Mouse (Mus musculus) neural tube, embryonic 13.5 days (tissue): ENCODE results near the gene Ccdc180. TPM values are rescaled to one million over a fixed set of nuclear protein-coding genes. Genes with fewer than 3 reads are reported as not detected.
A peak's percentile ranks its signal among the peaks of the same experiment; 100 is the strongest.

Experiments used
- ATAC-seq: fragments of 200-750 bp; cut with Nextera tagmentation; 2 replicates; pipeline ENCODE4 v1.8.0; 2017; ENCODE audit warnings: low read depth, mild to moderate bottlenecking, moderate TSS enrichment, moderate library complexity
- H3K27ac ChIP-seq: fragments of 300-500 bp; sonication (generic); replicated peaks from 2 replicates; pipeline ENCODE4 v1.5.1; 2015; ENCODE audit warnings: moderate library complexity, mild to moderate bottlenecking, inconsistent platforms
- H3K27me3 ChIP-seq: fragments of 300-500 bp; sonication (generic); 2 replicates; pipeline ENCODE4 v1.6.1; 2015; ENCODE audit warnings: mild to moderate bottlenecking, inconsistent platforms
- H3K36me3 ChIP-seq: fragments of 300-500 bp; sonication (generic); 2 replicates; pipeline ENCODE4 v1.6.1; 2015; ENCODE audit warnings: mild to moderate bottlenecking, inconsistent platforms
- H3K4me1 ChIP-seq: fragments of 300-500 bp; sonication (generic); replicated peaks from 2 replicates; pipeline ENCODE4 v1.6.1; 2015; ENCODE audit warnings: inconsistent platforms
- H3K4me2 ChIP-seq: fragments of 300-500 bp; sonication (generic); 2 replicates; pipeline ENCODE4 v1.6.1; 2015; ENCODE audit warnings: inconsistent platforms, mild to moderate bottlenecking, moderate library complexity
- H3K4me3 ChIP-seq: fragments of 300-500 bp; sonication (generic); 2 replicates; pipeline ENCODE4 v1.5.1; 2015; ENCODE audit warnings: mild to moderate bottlenecking, inconsistent platforms
- H3K9ac ChIP-seq: fragments of 300-500 bp; sonication (generic); 2 replicates; pipeline ENCODE4 v1.6.1; 2015; ENCODE audit warnings: moderate library complexity, mild to moderate bottlenecking, inconsistent platforms
- H3K9me3 ChIP-seq: fragments of 300-500 bp; sonication (generic); 2 replicates; pipeline ENCODE4 v1.6.1; 2016; ENCODE audit warnings: inconsistent platforms
- WGBS: fragments of 180-500 bp; shearing (Covaris S2); methylation state at CpG from one replicate; pipeline ENCODE4 v1.1.7; 2015; 5-methylcytosine and 5-hydroxymethylcytosine counted together
- polyA plus RNA-seq: library from polyadenylated mRNA; unstranded; fragments of >200 nt; fragmentation: Nextera tagmentation; extraction: Ambion mirVana; gene quantifications from 2 replicates; pipeline ENCODE4 v1.2.1, GENCODE M21; 2015

The Ccdc180 gene
- polyA plus RNA-seq, 1 experiment from 2014 or later: 0.07 TPM

GRCm38 (mm10) chr4:45869021-45869815 is 20.9 kb upstream of the Ccdc180 start:
- no peak overlapping the region for H3K4me3 ChIP-seq
- 0 out of 2 replicates have a peak, but pooled peaks cover 9% of the 10 kb centered on the region for H3K36me3 ChIP-seq
- H3K4me1 ChIP-seq: 0 out of 2 replicates have a peak, but pooled peaks cover 7% of the 10 kb centered on the region
- 38% methylated on average over 24 of the region's 24 CpGs for WGBS
- H3K9ac ChIP-seq: no peak overlapping the region
- H3K9me3 ChIP-seq: no peaks in the 10 kb centered on the region
- H3K4me2 ChIP-seq: peak overlapping the region; percentile 27; the same call in 1 of the 2 replicates
- no peak overlapping the region for H3K27ac ChIP-seq
- ATAC-seq: no peak
- peaks cover 4% of the 10 kb centered on the region; the same call in 1 of the 2 replicates for H3K27me3 ChIP-seq

GRCm38 (mm10) chr4:45872147-45872546 is 18.0 kb upstream of the Ccdc180 start:
- Histone ChIP-seq H3K4me3 (no peak overlapping the region), H3K27ac (no peak overlapping the region), H3K36me3 (peaks cover 18% of the 10 kb centered on the region; the same call in 1 of the 2 replicates), H3K9me3 (no peaks in the 10 kb centered on the region), H3K27me3 (peaks cover 4% of the 10 kb centered on the region; the same call in 1 of the 2 replicates), H3K4me2 (no peak overlapping the region), H3K4me1 (0 out of 2 replicates have a peak, but pooled peaks cover 7% of the 10 kb centered on the region), H3K9ac (no peak overlapping the region)
- no peak for ATAC-seq
- WGBS: 94% methylated on average over 2 of the region's 2 CpGs

GRCm38 (mm10) chr4:45878929-45879328 is 11.2 kb upstream of the Ccdc180 start:
- no peak for ATAC-seq
- H3K4me1 ChIP-seq: no peaks in the 10 kb centered on the region
- no peaks in the 10 kb centered on the region for H3K9me3 ChIP-seq
- H3K4me3 ChIP-seq: no peak overlapping the region
- no peak overlapping the region for H3K9ac ChIP-seq
- H3K4me2 ChIP-seq: no peak overlapping the region
- WGBS: 38% methylated on average over 5 of the region's 5 CpGs
- peaks cover 12% of the 10 kb centered on the region; the same call in 1 of the 2 replicates for H3K36me3 ChIP-seq
- H3K27ac ChIP-seq: no peak overlapping the region
- no peaks in the 10 kb centered on the region for H3K27me3 ChIP-seq

GRCm38 (mm10) chr4:45882521-45882920 is 7.6 kb upstream of the Ccdc180 start:
- no peak overlapping the region for H3K4me2 ChIP-seq
- WGBS: 89% methylated on average over 9 of the region's 9 CpGs
- no peaks in the 10 kb centered on the region for H3K9me3 ChIP-seq

GRCm38 (mm10) chr4:45883250-45883649 is 6.9 kb upstream of the Ccdc180 start:
- H3K4me1 ChIP-seq: no peaks in the 10 kb centered on the region
- 92% methylated on average over 16 of the region's 16 CpGs for WGBS
- no peak overlapping the region for H3K9ac ChIP-seq
- ATAC-seq: no peak
- H3K4me3 ChIP-seq: no peak overlapping the region
- no peaks in the 10 kb centered on the region for H3K27me3 ChIP-seq
- H3K4me2 ChIP-seq: no peak overlapping the region
- H3K9me3 ChIP-seq: no peaks in the 10 kb centered on the region
- H3K36me3 ChIP-seq: no peaks in the 10 kb centered on the region
- no peak overlapping the region for H3K27ac ChIP-seq

More at GRCm38 (mm10) chr4:45882521-45882920, 7.6 kb upstream of the Ccdc180 start:
- Histone ChIP-seq H3K4me1 (no peaks in the 10 kb centered on the region), H3K27ac (no peak overlapping the region), H3K4me3 (no peak overlapping the region), H3K9ac (no peak overlapping the region), H3K27me3 (no peaks in the 10 kb centered on the region), H3K36me3 (no peaks in the 10 kb centered on the region)
- no peak for ATAC-seq

GRCm38 (mm10) chr4:45889487-45889886 is 616 bp upstream of the Ccdc180 start:
- Histone ChIP-seq H3K27ac (no peak overlapping the region), H3K27me3 (no peaks in the 10 kb centered on the region), H3K9me3 (no peaks in the 10 kb centered on the region), H3K36me3 (no peaks in the 10 kb centered on the region), H3K4me1 (peaks cover 9% of the 10 kb centered on the region), H3K4me3 (no peak overlapping the region), H3K4me2 (no peak overlapping the region), H3K9ac (no peak overlapping the region)
- no peak for ATAC-seq
- WGBS: 56% methylated on average over 6 of the region's 6 CpGs

GRCm38 (mm10) chr4:45896425-45897081 is 6.5 kb downstream of the Ccdc180 start:
- Histone ChIP-seq H3K27ac (no peak overlapping the region), H3K9me3 (no peaks in the 10 kb centered on the region), H3K4me3 (no peak overlapping the region), H3K36me3 (no peaks in the 10 kb centered on the region), H3K9ac (no peak overlapping the region), H3K4me1 (0 out of 2 replicates have a peak, but pooled peaks cover 5% of the 10 kb centered on the region), H3K27me3 (no peaks in the 10 kb centered on the region), H3K4me2 (no peak overlapping the region)
- WGBS: 12% methylated on average over 16 of the region's 16 CpGs
- ATAC-seq: no peak

- no peak overlapping the region for H3K9ac ChIP-seq
- WGBS: 68% methylated on average over 5 of the region's 5 CpGs
Observed at GRCm38 (mm10) chr4:45898413-45898812, 8.3 kb downstream of the Ccdc180 start.

GRCm38 (mm10) chr4:45909256-45909655 is 19.2 kb downstream of the Ccdc180 start:
- ATAC-seq: no peak
- Histone ChIP-seq H3K27ac (no peak overlapping the region), H3K4me2 (no peak overlapping the region), H3K4me1 (no peaks in the 10 kb centered on the region), H3K9ac (no peak overlapping the region), H3K9me3 (no peaks in the 10 kb centered on the region), H3K27me3 (no peaks in the 10 kb centered on the region), H3K4me3 (no peak overlapping the region), H3K36me3 (no peaks in the 10 kb centered on the region)
- WGBS: 94% methylated on average over 13 of the region's 13 CpGs

More at GRCm38 (mm10) chr4:45898413-45898812, 8.3 kb downstream of the Ccdc180 start:
- ATAC-seq: no peak
- Histone ChIP-seq H3K36me3 (no peaks in the 10 kb centered on the region), H3K4me1 (0 out of 2 replicates have a peak, but pooled peaks cover 5% of the 10 kb centered on the region), H3K9me3 (no peaks in the 10 kb centered on the region), H3K27ac (no peak overlapping the region), H3K4me2 (no peak overlapping the region), H3K4me3 (no peak overlapping the region), H3K27me3 (no peaks in the 10 kb centered on the region)

- no peak for ATAC-seq
- Histone ChIP-seq H3K4me3 (no peak overlapping the region), H3K9ac (no peak overlapping the region), H3K36me3 (no peaks in the 10 kb centered on the region), H3K27me3 (no peaks in the 10 kb centered on the region), H3K4me2 (no peak overlapping the region), H3K27ac (no peak overlapping the region), H3K9me3 (no peaks in the 10 kb centered on the region), H3K4me1 (no peaks in the 10 kb centered on the region)
- 83% methylated on average over 4 of the region's 4 CpGs for WGBS
Observed at GRCm38 (mm10) chr4:45909924-45910323, 19.8 kb downstream of the Ccdc180 start.

GRCm38 (mm10) chr4:45911256-45911655 is 21.2 kb downstream of the Ccdc180 start:
- Histone ChIP-seq H3K4me3 (no peak overlapping the region), H3K27ac (no peak overlapping the region), H3K9me3 (no peaks in the 10 kb centered on the region), H3K9ac (no peak overlapping the region), H3K36me3 (no peaks in the 10 kb centered on the region), H3K27me3 (no peaks in the 10 kb centered on the region), H3K4me2 (no peak overlapping the region), H3K4me1 (no peaks in the 10 kb centered on the region)
- ATAC-seq: no peak
- 88% methylated on average over 5 of the region's 5 CpGs for WGBS

- no peaks in the 10 kb centered on the region for H3K36me3 ChIP-seq
- H3K27ac ChIP-seq: no peak overlapping the region
- H3K4me1 ChIP-seq: 0 out of 2 replicates have a peak, but pooled peaks cover under 1% of the 10 kb centered on the region
- no peaks in the 10 kb centered on the region for H3K9me3 ChIP-seq
- H3K4me2 ChIP-seq: no peak overlapping the region
- 92% methylated on average over 4 of the region's 4 CpGs for WGBS
- no peak overlapping the region for H3K4me3 ChIP-seq
- H3K9ac ChIP-seq: no peak overlapping the region
- ATAC-seq: no peak
- H3K27me3 ChIP-seq: no peaks in the 10 kb centered on the region
Observed at GRCm38 (mm10) chr4:45911876-45912275, 21.8 kb downstream of the Ccdc180 start.
